Mouse (Mus musculus) CH12F3 (cell line): ENCODE results near the gene Clstn2.

Experiments
- in situ Hi-C: fragments of 300-500 bp; cut with MboI; formaldehyde crosslinking; loops from 2 replicates; pipeline ENCODE4 v1.14.3; 2020; ENCODE audit warnings: low sequenced_read_pairs

The Clstn2 gene

GRCm38 (mm10) chr9:97695278-97695677 lies 337.7 kb downstream of the Clstn2 start:
- in situ Hi-C loops: no loop called here

- in situ Hi-C loops: no loop called here
Measured at GRCm38 (mm10) chr9:97686826-97687425, 346.1 kb downstream of the Clstn2 start.

DNA sequence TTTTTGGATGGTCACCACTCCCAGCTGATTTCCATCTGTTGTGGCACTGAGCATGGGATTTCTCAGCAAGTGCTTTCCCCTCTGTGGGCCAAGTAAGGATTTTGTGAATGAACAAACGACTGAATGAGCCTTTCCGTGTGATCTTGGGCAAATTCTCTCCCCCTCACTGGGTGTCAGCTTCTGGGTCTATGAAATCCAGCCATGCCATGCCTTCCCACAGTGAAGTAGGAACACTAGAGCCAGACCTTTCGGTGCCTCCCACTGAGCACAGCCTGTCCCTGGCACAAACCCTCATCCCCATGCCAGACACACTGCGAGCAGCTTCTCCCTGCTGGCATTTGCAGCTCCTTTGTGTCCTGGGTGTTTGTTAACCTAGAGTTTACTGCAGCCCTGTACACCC lies 347.3 kb downstream of the Clstn2 start:
- in situ Hi-C loops: no loop called here

- in situ Hi-C loops: no loop called here
Measured at GRCm38 (mm10) chr9:97679878-97680277, 353.1 kb downstream of the Clstn2 start.

- in situ Hi-C loops: no loop called here
Measured at GRCm38 (mm10) chr9:97679106-97679505, 353.9 kb downstream of the Clstn2 start.

DNA sequence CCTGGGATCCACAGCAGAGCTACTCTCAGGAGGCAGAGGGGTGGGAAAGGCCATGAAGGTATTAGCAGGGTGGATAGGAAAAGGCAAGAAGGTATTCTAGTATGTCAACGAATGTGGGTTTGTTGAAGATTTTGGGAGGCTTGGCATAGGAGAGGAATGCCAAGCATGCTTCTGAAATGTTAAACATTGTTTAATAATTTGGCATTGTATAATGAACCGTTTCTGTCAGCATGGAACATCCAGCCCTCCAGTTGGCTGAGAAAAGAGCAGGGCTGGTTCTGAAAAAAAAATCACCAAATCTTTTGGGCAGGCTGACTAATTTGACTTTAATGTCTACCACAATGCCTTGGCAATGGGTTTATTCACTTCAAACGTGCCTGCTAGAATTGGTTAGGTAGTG lies 355.9 kb downstream of the Clstn2 start:
- in situ Hi-C loops: no loop called here

- in situ Hi-C loops: no loop called here
Measured at GRCm38 (mm10) chr9:97672681-97673080, 360.3 kb downstream of the Clstn2 start.

DNA sequence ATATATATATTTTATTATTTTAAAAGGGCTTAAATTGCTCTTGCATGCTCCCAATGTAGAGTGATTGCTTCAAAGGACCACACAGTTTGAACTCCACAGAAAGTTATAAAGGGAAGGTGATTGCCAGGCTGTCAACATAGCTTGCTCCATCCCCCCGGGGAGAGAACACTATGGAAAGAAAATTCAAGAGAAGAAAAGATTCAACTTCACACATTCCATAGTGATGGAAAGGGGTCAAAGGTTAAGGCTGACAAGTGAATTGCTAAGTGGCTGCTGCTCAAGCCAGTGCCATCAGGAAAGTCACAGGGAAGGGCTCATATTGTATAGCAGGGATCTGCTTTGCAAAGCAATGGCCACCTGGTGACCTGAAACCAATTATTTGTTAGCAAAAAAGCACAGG lies 360.8 kb downstream of the Clstn2 start:
- in situ Hi-C loops: no loop called here

GRCm38 (mm10) chr9:97670666-97671065 lies 362.3 kb downstream of the Clstn2 start:
- in situ Hi-C loops: no loop called here

- in situ Hi-C loops: no loop called here
Measured at GRCm38 (mm10) chr9:97660989-97661388, 372.0 kb downstream of the Clstn2 start.

DNA sequence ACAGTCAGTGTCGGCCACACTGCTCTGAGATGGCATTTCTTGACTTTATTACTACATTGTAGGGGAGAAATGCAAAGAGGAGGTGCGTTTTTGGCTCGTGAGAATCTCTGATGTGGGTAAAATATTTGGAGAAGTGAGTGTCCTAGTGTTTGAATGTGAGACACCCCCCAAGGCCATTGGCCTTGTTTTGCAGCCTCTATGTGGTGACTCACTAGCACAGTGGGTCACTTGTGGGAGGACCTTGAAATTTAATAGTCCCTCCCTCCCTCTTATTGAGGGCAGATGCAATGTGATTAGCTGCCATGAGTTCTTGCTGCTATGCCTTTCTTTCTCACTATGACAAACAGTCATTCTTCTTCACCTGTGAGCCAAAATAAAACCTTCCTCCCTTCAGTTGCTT lies 374.2 kb downstream of the Clstn2 start:
- in situ Hi-C loops: no loop called here

DNA sequence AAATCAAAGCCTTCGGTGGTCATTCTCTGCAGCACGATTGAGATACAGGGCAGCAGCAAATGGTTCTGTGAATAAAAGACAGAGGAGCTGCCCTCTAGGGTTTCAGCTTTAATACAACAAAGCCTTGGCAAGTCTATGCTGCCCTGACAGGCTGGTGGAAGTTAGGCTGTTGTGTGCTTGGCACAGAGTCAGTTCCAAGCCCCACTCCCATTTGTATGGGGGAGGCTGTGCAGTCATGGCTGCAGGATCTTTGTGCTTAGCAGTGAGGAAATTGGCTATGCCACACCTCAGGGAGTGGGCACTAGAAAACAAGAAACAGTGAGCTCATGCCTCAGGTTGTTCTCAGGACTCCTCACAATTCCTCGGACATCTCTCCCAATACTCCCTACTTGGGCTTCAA lies 384.6 kb downstream of the Clstn2 start:
- in situ Hi-C loops: no loop called here

DNA sequence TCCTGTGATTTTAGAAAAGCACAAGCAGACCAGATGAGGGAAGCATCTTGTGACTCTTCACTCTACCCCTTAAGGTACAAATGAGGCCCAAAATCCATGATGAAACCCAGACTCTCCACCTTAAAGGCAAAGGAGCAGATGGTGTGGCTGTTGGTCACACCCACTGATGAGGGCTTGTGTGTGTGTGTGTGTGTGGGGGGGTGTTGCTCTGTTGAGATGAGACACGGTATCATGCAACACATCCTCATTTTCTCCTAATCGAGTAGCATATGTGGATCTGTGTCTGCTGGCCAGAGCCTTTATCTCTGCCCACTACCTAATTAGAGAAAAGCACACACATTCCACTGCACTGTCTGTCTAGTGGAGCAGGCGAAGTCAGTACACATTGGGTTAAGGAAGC lies 387.2 kb downstream of the Clstn2 start:
- in situ Hi-C loops: no loop called here

- in situ Hi-C loops: no loop called here
Measured at GRCm38 (mm10) chr9:97642396-97642795, 390.6 kb downstream of the Clstn2 start.

DNA sequence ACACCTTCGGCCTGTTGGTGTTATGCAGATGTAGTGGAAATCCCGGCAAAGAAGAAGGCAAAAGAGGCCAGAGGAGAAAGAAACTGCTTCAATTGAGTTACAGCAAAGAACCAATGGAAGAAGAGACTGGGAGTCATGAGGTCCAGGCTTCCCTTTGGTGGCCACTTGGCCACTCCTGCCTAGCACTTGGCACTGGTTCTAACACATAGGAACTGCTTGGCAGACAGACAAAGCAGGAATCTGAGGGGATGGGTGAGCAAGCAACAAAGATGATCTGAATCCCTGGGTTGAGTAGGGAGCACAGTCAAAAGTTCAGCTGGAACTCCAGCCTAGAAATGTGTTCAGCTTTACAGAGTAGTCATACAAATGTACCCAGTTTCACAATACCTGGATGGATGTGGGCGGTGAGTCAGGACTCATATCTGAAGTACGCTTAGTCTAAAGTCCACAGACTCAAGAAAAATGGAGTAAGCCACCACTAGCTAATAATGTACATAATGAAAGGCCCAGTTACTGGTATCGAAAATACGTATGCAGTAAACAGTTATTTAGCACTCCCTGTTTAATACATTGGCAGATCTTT lies 392.9 kb downstream of the Clstn2 start:
- in situ Hi-C loops: no loop called here

GRCm38 (mm10) chr9:97638683-97639354 lies 394.2 kb downstream of the Clstn2 start:
- in situ Hi-C loops: no loop called here

DNA sequence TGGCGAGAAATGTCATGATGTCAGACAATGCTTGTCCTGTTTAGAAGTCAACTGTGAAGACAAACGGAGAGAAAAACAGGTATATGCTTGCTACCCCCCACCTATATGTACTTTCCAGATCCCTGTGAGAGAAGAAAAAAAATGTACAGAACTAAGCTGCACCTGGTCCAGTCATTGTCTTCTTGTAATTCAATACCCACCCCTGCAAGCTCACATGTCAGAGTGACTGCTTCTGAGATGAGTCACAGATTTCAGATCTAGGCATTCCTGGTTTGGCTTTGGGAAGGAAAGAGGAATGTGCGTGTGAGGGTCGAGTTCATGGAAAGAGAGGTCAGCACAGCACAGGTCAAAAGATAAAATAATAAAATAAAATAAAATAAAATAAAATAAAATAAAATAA lies 397.6 kb downstream of the Clstn2 start:
- in situ Hi-C loops: no loop called here

DNA sequence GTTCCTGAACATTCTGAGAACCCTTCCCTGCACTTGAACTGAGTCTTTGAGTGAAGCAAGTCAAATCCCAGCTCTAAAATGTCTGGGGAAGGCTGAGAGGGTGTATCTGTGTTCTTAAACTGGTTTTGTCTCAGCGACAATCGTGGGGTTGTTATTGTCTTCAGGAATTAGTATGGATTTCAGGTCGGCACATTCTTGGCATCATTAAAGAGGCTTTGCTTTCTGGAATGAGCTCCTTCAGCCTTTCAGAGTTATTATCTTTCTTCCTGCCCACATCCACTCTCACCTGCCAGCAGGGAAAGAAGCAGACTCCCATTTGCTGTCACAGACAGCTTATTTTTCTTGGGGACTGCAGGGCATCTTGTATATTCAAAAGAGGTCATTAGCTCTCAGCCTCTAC lies 398.1 kb downstream of the Clstn2 start:
- in situ Hi-C loops: no loop called here

GRCm38 (mm10) chr9:97629180-97629579 lies 403.8 kb downstream of the Clstn2 start:
- in situ Hi-C loops: no loop called here

DNA sequence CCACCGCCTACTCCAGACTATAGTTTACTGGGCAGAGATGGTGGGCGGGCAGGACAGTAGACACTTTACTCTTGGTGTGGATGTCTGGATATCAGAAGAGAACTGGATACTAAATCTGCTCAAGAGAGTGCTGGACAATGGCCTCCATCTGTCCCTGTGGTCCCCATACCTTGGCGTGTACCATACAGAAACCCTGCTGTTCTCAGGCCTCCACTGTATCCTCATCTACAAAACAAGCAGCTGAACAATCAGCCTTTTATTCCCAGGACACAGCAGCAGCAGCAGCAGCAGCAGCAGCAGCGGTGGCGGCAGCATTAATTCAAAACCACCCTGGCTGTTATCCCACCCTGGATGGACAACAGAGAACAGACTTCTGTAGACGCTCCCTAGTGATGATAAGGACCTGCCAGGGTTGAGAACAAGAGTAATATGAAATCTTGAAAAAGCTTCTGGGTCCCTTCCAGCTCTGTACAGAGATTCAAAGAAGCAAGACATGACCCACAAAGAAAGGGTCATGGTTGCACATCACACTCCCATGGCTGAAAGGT lies 404.5 kb downstream of the Clstn2 start:
- in situ Hi-C loops: no loop called here

DNA sequence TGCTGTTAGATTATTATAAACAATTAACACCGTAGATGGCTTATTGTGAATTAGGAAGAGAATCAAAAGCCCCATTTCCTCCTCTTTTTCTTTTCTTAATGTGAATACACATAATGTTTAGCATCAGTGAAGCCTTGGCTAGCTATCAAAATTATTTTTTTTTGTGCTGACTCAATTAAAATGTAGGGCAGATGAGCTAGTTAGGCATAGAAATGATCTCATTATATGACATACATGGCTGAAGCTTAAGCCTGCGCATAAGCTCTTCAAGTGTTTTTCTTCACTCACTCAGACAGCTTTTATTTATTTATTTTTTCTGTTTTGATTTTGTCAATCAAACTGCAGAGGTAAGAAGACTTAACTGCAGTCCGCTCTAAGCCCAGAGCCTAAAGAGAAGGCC lies 405.1 kb downstream of the Clstn2 start:
- in situ Hi-C loops: no loop called here

DNA sequence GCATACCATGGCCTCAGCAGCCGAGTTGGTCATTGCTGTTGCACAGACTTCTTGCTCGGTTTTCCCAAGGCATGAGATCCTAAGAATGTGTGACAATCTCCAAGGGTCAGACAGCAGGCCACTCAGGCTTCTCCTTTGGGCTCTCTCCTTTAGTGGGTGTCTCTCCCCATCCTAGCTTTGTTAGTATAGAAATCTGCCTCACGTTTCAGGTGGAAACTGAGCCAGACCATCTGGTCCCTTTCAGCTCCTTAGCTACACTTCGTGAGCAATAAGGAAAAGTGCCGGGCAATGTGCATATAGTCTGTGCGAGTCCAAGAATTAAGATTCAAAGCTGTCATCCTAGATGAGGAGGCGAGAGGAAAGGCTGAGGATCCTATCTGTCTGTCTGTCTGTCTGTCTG lies 422.4 kb downstream of the Clstn2 start:
- in situ Hi-C loops: no loop called here
